Mouse (Mus musculus): Measurements from ENCODE around the gene Adamts7.

The Adamts7 gene

GRCm38 (mm10) chr9:90146869-90147268 lies 16.0 kb upstream of the Adamts7 start:
- no peak for DNase-seq (ENCODE audit: low spot score in 2 of 2)

- DNase-seq (ENCODE audit: low spot score in 2 of 2) = peak in 1 of 2 experiments; percentile 64
Measured at GRCm38 (mm10) chr9:90162243-90162925, 485 bp upstream of the Adamts7 start.

GRCm38 (mm10) chr9:90163749-90164095 lies 853 bp downstream of the Adamts7 start:
- DNase-seq (ENCODE audit: low spot score in 2 of 2) = no peak

- DNase-seq (ENCODE audit: low spot score in 2 of 2) = no peak
Measured at GRCm38 (mm10) chr9:90164670-90165453, 2.0 kb downstream of the Adamts7 start.

- no peak for DNase-seq (ENCODE audit: low spot score in 2 of 2)
Measured at GRCm38 (mm10) chr9:90165590-90165989, 2.7 kb downstream of the Adamts7 start.

- no peak for DNase-seq (ENCODE audit: low spot score in 2 of 2)
Measured at GRCm38 (mm10) chr9:90166615-90167014, 3.7 kb downstream of the Adamts7 start.

- DNase-seq (ENCODE audit: low spot score in 2 of 2) = no peak
Measured at GRCm38 (mm10) chr9:90169965-90170364, 7.1 kb downstream of the Adamts7 start.

- peak in 1 of 2 experiments; percentile 20 for DNase-seq (ENCODE audit: low spot score in 2 of 2)
Measured at GRCm38 (mm10) chr9:90171421-90171820, 8.6 kb downstream of the Adamts7 start.

GRCm38 (mm10) chr9:90172528-90173321 lies 9.9 kb downstream of the Adamts7 start:
- DNase-seq (ENCODE audit: low spot score in 2 of 2) = no peak

- no peak for DNase-seq (ENCODE audit: low spot score in 2 of 2)
Measured at GRCm38 (mm10) chr9:90173330-90173729, 10.5 kb downstream of the Adamts7 start.

- DNase-seq (ENCODE audit: low spot score in 2 of 2) = no peak
Measured at GRCm38 (mm10) chr9:90179409-90179808, 16.5 kb downstream of the Adamts7 start.

- DNase-seq (ENCODE audit: low spot score in 2 of 2) = no peak
Measured at GRCm38 (mm10) chr9:90181656-90182388, 19.0 kb downstream of the Adamts7 start.

- no peak for DNase-seq (ENCODE audit: low spot score in 2 of 2)
Measured at GRCm38 (mm10) chr9:90182636-90183421, 20.0 kb downstream of the Adamts7 start.

- no peak for DNase-seq (ENCODE audit: low spot score in 2 of 2)
Measured at GRCm38 (mm10) chr9:90183550-90183949, 20.7 kb downstream of the Adamts7 start.

- DNase-seq (ENCODE audit: low spot score in 2 of 2) = peak in 1 of 2 experiments; percentile 30
Measured at GRCm38 (mm10) chr9:90184116-90184515, 21.2 kb downstream of the Adamts7 start.

GRCm38 (mm10) chr9:90185356-90185910 lies 22.6 kb downstream of the Adamts7 start:
- DNase-seq (ENCODE audit: low spot score in 2 of 2) = no peak

- no peak for DNase-seq (ENCODE audit: low spot score in 2 of 2)
Measured at GRCm38 (mm10) chr9:90188893-90189292, 26.0 kb downstream of the Adamts7 start.

GRCm38 (mm10) chr9:90189391-90189790 lies 26.5 kb downstream of the Adamts7 start:
- no peak for DNase-seq (ENCODE audit: low spot score in 2 of 2)

GRCm38 (mm10) chr9:90195000-90195399 lies 32.1 kb downstream of the Adamts7 start:
- no peak for DNase-seq (ENCODE audit: low spot score in 2 of 2)

- DNase-seq (ENCODE audit: low spot score in 2 of 2) = no peak
Measured at GRCm38 (mm10) chr9:90196262-90196661, 33.4 kb downstream of the Adamts7 start.

All from spleen, postnatal 10 days (tissue).